In the genomic region with DNA sequence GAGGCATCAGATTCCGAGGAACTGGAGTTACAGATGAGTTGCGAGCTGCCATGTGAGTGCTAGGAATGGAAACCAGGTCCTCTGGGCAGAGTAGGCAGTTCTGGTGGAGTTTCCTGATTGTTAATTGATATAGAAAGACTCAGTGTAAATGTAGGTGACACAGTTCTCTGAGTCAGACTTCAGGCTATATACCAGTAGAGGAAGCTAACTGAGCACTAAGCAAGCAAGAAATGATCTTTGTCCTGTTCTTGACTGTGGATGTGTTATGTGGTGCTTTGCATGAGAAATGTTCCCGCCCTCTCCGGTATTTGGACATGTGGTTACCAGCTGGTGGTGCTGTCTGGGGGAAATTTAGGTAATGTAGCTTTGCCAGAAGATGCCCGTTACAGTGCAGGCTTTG, we compare ENCODE assay signal across 27 mouse cellular contexts.
DNase-seq lines count a peak whose midpoint lies in the region; ATAC-seq and TF ChIP-seq lines count a peak whose summit lies in the region.
"Had no signal": no experiment of that assay in that cellular context is flagged by ENCODE, and none has a peak within 500 bp of the region (broad histone marks: within the 10 kb centered on the region; RNA-seq: fewer than 3 reads in every experiment).

No protein-coding gene starts in this region.

- no peak overlapping the region for H3K9ac ChIP-seq in heart, embryonic 12.5 days
- no peak overlapping the region for H3K9ac ChIP-seq in heart, postnatal 0 days (replicated peaks; ENCODE audit: low read depth, low read length)
- H3K9ac ChIP-seq: forebrain, embryonic 13.5 days; hindbrain, embryonic 15.5 days; limb, embryonic 12.5 days; liver, embryonic 12.5 days; liver, postnatal 0 days; midbrain, embryonic 12.5 days; neural tube, embryonic 12.5 days had no signal

- H3K9me3 ChIP-seq in heart, embryonic 12.5 days (replicated peaks): peaks cover 8% of the 10 kb centered on the region; the same call in 1 of the 2 replicates
- H3K9me3 ChIP-seq in heart, postnatal 0 days (replicated peaks; ENCODE audit: control insufficient read depth, low read length): no peaks in the 10 kb centered on the region
- H3K9me3 ChIP-seq: forebrain, embryonic 13.5 days; hindbrain, embryonic 15.5 days; limb, embryonic 12.5 days; liver, embryonic 12.5 days; midbrain, embryonic 12.5 days; neural tube, embryonic 12.5 days had no signal

- no peak overlapping the region for H3K4me2 ChIP-seq in heart, embryonic 12.5 days
- no peak overlapping the region for H3K4me2 ChIP-seq in heart, postnatal 0 days (ENCODE audit: low read depth, low read length)
- H3K4me2 ChIP-seq: forebrain, embryonic 13.5 days; hindbrain, embryonic 15.5 days; limb, embryonic 12.5 days; liver, embryonic 12.5 days; midbrain, embryonic 12.5 days; neural tube, embryonic 12.5 days had no signal

- H3K27ac ChIP-seq in heart, embryonic 12.5 days (ENCODE audit: poor library complexity, severe bottlenecking): peak overlapping the region; percentile 32; the same call in 1 of the 2 replicates
- H3K27ac ChIP-seq in heart, postnatal 0 days (ENCODE audit: low read depth): peak overlapping the region; percentile 75
- peak overlapping the region; percentile 93 for H3K27ac ChIP-seq in brown adipose tissue, adult 24 weeks (replicated peaks; ENCODE audit: low read depth, low read length)
- H3K27ac ChIP-seq: forebrain, embryonic 13.5 days; hindbrain, embryonic 15.5 days; limb, embryonic 12.5 days; liver, embryonic 12.5 days; midbrain, embryonic 12.5 days; neural tube, embryonic 12.5 days had no signal

- H3K36me3 ChIP-seq in heart, embryonic 12.5 days: no peaks in the 10 kb centered on the region
- H3K36me3 ChIP-seq in heart, postnatal 0 days (replicated peaks; ENCODE audit: control insufficient read depth, insufficient read depth, low read length): no peaks in the 10 kb centered on the region
- H3K36me3 ChIP-seq: hindbrain, embryonic 15.5 days; limb, embryonic 12.5 days; liver, embryonic 12.5 days; midbrain, embryonic 12.5 days; neural tube, embryonic 12.5 days had no signal

- no peak for TF ChIP-seq CTCF in heart, postnatal 0 days (IDR thresholded peaks at IDR 0.05; ENCODE audit: low read depth)

- WGBS in heart, embryonic 12.5 days: 85% methylated on average over 5 of the region's 5 CpGs
- WGBS in heart, postnatal 0 days: 90% methylated on average over 5 of the region's 5 CpGs

- TF ChIP-seq EP300 in heart, postnatal 0 days (IDR thresholded peaks at IDR 0.05; ENCODE audit: low read depth): no peak

- no peaks in the 10 kb centered on the region for H3K27me3 ChIP-seq in heart, embryonic 12.5 days (replicated peaks)
- no peaks in the 10 kb centered on the region for H3K27me3 ChIP-seq in heart, postnatal 0 days (ENCODE audit: control insufficient read depth, insufficient read depth, low read length)
- H3K27me3 ChIP-seq: forebrain, embryonic 13.5 days; hindbrain, embryonic 15.5 days; limb, embryonic 12.5 days; liver, embryonic 12.5 days; megakaryocyte, embryonic 14.5 days; midbrain, embryonic 12.5 days; neural tube, embryonic 12.5 days had no signal

- no peak for DNase-seq in heart, postnatal 36 days
- no peak for DNase-seq in heart, postnatal 0 days (ENCODE audit: low spot score)
- DNase-seq in heart, postnatal 25 days (ENCODE audit: low spot score): no peak
- peak; percentile 46 for DNase-seq in R1 (ENCODE audit: low read depth, low spot score)
- DNase-seq in right cerebral cortex, postnatal 36 days (ENCODE audit: low spot score in 2 of 2): no peak
- DNase-seq: adrenal gland, adult 2 months; B cell, adult 2 months; cerebellum, adult 9-10 months; cerebellum, postnatal 36 days; gastrocnemius, postnatal 25 days; kidney, adult 9 months; kidney, postnatal 14 days; liver, postnatal 0 days; lung, postnatal 4 days; right cerebral cortex, adult 18-20 months; right cerebral cortex, postnatal 4 days; thymus, postnatal 4 days had no signal

- ATAC-seq in heart, embryonic 12.5 days (ENCODE audit: insufficient number of reproducible peaks, low FRiP score): no peak
- no peak for ATAC-seq in heart, postnatal 0 days (ENCODE audit: insufficient read depth, low read depth)
- ATAC-seq: forebrain, embryonic 13.5 days; liver, embryonic 12.5 days; liver, postnatal 0 days had no signal

- no peaks in the 10 kb centered on the region for H3K4me1 ChIP-seq in heart, embryonic 12.5 days (replicated peaks)
- no peaks in the 10 kb centered on the region for H3K4me1 ChIP-seq in heart, postnatal 0 days (ENCODE audit: control insufficient read depth, insufficient read depth)
- H3K4me1 ChIP-seq in brown adipose tissue, adult 24 weeks (ENCODE audit: control insufficient read depth, insufficient read depth, insufficient read length, low read length): 0 out of 2 replicates have a peak, but pooled peaks cover 2% of the 10 kb centered on the region
- H3K4me1 ChIP-seq: hindbrain, embryonic 15.5 days; limb, embryonic 12.5 days; liver, embryonic 12.5 days; midbrain, embryonic 12.5 days; neural tube, embryonic 12.5 days had no signal

- no peak overlapping the region for H3K4me3 ChIP-seq in heart, embryonic 12.5 days
- no peak overlapping the region for H3K4me3 ChIP-seq in heart, postnatal 0 days (ENCODE audit: low read depth, low read length)
- H3K4me3 ChIP-seq in brown adipose tissue, adult 24 weeks (ENCODE audit: insufficient read depth, low read depth, low read length): no peak overlapping the region
- H3K4me3 ChIP-seq: forebrain, embryonic 13.5 days; hindbrain, embryonic 15.5 days; limb, embryonic 12.5 days; liver, embryonic 12.5 days; megakaryocyte, embryonic 14.5 days; midbrain, embryonic 12.5 days; myocyte; neural tube, embryonic 12.5 days had no signal

- intact Hi-C loops in heart, postnatal 36 days (cut with DNase I): no loop called here
- intact Hi-C loops in heart, postnatal 25 days (cut with DNase I): loop anchor here (5.0 kb wide), 1 partner anchor 132 kb away; no protein-coding TSS in a partner anchor

Comparison
In these comparisons a context has a peak if more than half of its experiments do, and no peak if none do; other contexts are left out.
1. H3K27ac ChIP-seq: peak in every context shown above with its lines; median percentile 93 in brown adipose tissue, adult 24 weeks; 75 in heart, postnatal 0 days; 32 in heart, embryonic 12.5 days.